Mouse (Mus musculus) adrenal gland, postnatal 25 days (tissue): Measurements from ENCODE around the gene Maz. TPM values are rescaled to one million over a fixed set of nuclear protein-coding genes. Genes with fewer than 3 reads are reported as not detected.

ENCODE experiments used
- DNase-seq: peaks from one replicate; pipeline ENCODE4 v3.0.0; 2021; ENCODE audit warnings: mixed read lengths
- long read RNA-seq: library from polyadenylated mRNA; stranded (forward); transcript quantifications from one replicate; pipeline ENCODE4 v2.0.0, GENCODE M21; 2021
- total RNA-seq: library from RNA; stranded (reverse); gene quantifications from 2 replicates; pipeline ENCODE4 v1.2.3, GENCODE M21; 2021

Maz gene
- total RNA-seq, result 167 and 171 TPM in 2 replicates
- long read RNA-seq, transcript Maz-203 (6 exons, 2,650 nt), result minor isoform, 21 of 284 reads
- long read RNA-seq, transcript Maz-206 (3 exons, 548 nt), result minor isoform, 13 of 284 reads
- long read RNA-seq, transcript Maz-201 (5 exons, 2,347 nt), result major isoform, 108 of 284 reads
- long read RNA-seq, partial matches to known transcripts, result 65 of 284 reads
- long read RNA-seq, other reads (novel, unspliced or antisense), result 77 of 284 reads

GRCm38 (mm10) chr7:127026984-127027726, at the start of gene Maz:
Gene Maz (minus strand): TSS chr7:127027037.
- peak; percentile 98 for DNase-seq

GRCm38 (mm10) chr7:127076188-127076587, 49.4 kb upstream of the Maz start:
- DNase-seq, result no peak

GRCm38 (mm10) chr7:127073221-127073620, 46.4 kb upstream of the Maz start:
- peak; percentile 42 for DNase-seq

DNA sequence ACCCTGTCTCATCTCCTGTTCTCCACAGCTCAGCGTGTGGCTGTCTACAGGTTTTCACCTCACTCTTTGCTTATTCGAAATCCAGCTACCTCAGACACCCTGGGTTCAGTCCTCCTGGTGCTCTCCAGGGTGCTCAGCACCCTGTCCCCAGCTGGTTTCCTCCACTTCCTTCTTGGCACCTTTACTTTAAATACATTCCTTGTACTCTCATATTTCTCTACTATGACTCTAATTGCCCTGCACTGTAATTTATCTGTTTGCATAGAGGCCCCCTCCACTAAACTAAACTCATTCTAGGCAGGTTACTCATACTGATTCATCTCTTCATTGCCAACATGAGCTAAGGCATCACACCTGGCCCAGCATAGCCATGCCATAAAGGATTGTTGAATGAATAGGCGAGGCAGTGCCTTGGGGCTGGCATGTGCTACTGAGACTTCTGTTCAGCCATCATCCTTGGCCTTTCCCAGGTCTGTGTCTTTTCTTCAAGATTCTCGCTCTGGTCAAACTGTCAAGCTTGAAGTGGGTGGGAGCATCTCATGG, 44.1 kb upstream of the Maz start:
- DNase-seq, result no peak

- peak; percentile 21 for DNase-seq
These were observed 39.5 kb upstream of the Maz start for GRCm38 (mm10) chr7:127066317-127066716.

- no peak for DNase-seq
These were observed 38.7 kb upstream of the Maz start for GRCm38 (mm10) chr7:127065538-127065937.

DNA sequence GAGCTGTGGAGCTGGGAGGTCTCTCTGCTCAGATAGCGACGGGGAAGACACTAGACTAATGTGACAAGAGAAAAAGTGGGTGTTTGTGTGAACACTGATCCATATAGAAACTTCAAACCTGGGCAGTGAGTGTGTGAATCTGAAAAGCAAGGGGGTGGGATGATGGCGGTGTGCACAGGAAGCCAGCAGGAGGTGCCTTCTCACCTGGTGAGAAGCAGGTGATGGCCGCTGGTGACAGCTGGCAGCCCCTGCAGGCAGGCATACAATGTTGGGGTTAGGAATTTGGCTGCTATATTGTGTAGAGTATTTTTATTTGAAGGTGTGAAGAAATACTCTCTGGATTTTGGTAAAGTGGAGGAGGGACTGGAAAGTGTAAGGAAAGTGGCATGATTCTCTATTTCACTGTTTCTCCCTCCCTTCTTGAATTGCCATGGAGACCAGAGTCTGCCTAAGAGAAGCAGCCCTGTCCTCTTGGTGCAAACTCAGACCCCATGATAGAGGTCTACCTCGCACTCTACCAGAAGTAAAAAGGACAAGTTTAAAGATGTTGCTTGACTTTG, 28.3 kb upstream of the Maz start:
- no peak for DNase-seq

DNA sequence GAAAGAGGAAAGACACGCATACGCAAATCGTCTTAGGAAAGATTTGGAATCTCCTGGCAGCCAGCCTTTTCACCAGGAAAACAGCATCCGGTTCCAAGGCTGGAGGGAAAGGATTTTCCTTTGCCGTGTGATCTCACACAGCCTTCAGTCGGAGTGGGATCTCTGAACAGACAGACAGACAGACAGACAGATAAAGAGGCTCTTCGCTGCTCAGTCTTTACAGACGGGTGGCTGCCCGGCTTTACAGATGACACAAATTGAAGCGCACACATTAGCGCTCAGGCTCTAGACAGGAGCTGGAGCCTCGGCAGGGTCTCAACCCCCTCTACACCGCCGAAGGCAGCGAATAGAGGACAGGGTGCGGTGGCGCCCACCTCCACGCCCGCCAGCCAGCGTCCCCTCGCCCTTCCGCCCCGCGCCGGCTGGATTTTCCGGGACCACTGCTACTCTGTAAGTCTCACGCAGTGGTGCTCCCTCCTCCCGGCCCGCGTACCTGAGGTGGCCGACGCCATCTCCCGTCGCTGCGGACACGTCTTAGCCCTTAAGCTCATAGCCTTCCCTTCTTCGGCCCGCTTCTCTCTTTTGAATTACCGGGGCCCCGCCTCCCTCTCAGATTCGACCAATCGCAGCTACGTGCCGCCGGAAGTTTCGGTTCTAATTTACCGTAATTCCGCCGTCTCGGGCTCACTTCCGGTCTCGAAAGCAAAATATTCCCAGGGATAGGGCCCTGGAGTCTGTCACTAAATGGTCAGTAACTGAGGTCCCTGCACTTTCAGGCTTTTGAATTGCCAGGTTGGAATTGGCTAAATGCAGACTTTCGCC, 15.2 kb upstream of the Maz start, which contains the start of gene Kif22:
TSS of gene Kif22 (minus strand) at position 621 of the 822 bp plus-strand sequence.
- DNase-seq, result peak; percentile 88

- no peak for DNase-seq
These were observed 4.4 kb upstream of the Maz start for GRCm38 (mm10) chr7:127031244-127031643.

- DNase-seq, result no peak
These were observed 3.3 kb upstream of the Maz start for GRCm38 (mm10) chr7:127030172-127030571.

DNA sequence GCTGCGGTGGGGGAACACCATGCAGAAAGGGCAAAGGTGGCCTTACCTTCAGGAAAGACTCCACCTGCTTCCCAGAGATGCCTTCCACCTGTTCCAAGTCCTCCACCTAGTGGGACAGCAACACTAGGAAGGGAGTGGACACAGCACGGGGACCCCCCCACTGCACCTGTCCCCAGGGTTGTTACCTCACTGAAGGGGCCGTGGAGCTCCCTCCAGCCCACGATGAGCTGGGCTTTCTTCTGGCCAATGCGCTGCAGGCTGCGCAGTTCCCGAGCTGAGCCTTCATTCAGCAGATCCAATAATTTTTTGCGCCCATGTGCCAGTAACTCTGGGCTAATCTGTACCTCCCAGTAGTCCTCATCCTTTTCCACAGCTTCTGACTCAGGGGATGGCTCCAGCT, 1.0 kb upstream of the Maz start:
- no peak for DNase-seq

GRCm38 (mm10) chr7:127026616-127026983, 237 bp downstream of the Maz start:
- DNase-seq, result peak; percentile 91

DNA sequence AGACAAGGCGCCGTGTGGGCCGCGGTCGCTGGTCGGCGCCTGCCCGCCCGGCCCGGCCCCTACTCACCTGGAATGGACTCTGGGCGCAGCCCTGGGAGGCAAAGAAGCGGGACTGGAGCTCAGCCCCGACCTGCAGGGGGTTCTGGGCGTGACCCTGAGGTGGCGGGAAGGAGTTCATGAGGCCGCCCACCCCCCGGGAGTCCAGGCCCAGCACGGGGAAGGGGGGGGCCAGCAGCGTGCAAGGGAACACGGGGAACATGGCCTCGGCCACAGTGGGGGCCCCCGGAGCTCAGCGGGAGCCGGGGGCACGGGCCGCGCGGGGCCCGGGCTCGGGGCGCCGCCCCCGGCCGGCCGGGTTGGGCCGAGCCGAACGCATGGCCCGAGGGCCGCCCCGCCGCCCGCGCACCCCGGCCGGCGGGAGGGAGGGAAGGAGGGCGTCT, 656 bp downstream of the Maz start:
- DNase-seq, result peak; percentile 63

DNA sequence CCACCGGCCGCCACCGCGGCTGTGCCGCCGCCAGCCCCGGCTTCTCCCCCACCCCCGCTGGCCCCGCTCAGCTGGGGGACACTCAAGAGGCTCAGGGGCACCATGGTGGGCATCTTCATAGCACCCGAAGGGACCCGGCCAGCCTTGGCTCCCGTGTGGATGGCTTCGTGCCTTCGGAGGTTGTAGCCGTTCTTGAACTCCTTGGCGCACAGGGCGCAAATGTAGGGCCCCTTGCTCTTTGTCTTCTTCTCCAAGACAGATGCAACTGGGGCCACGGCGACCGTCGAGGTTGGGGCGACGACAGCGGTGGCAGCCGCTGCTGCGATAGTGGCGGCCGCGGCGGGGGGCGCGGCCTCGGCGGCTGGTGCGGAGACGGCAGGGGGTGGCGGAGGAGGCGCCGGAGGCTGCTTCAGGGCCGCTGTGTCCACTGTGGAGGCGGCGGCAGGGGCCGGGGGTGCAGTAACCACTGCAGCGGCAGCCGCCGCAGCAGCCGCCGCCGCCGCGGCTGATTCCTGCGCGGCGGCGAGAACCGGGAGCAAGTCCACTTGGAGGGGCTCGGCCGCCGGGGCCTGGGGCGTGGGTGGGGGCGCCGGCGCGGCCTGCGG, 1.2 kb downstream of the Maz start:
- DNase-seq, result peak; percentile 65

DNA sequence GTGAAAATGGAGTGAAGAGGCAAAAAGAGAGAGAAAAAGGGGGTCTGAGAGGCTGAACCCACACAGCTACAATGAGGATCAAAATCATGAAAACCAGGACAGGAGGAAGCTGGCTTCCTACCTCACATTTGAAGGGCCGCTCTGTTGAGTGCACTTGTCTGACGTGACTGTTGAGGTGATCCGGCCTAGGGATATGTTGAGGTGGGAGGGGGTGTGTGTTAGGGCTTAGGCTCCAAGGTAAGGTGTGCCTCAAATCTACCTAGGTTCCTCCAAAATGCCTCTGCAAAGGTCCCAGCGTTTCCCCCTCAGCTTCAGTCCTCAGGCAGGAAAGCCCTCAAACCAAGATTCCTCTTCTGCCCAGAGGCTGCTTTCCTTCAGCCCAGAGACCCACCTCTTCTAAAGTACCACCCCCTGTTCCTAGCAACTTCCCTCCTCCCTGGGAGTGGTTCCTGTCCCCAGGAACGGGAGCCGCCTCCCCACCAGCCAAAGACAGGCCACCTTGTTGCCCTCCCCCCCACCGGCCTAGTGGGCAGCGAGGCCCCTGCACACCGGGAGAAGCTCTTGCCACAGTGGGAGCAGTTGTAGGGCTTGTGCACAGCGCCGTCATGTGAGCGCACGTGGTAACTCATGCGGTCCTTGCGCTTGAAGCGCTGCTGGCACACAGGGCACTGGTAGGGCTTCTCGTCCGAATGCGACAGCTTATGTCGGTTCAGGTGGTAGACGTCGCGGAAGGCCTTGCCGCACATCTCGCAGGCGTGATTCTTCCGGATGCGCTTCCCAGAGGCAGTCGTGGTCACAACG, 1.9 kb downstream of the Maz start:
- DNase-seq, result peak; percentile 72

- DNase-seq, result no peak
These were observed 2.7 kb downstream of the Maz start for GRCm38 (mm10) chr7:127023896-127024690.

DNA sequence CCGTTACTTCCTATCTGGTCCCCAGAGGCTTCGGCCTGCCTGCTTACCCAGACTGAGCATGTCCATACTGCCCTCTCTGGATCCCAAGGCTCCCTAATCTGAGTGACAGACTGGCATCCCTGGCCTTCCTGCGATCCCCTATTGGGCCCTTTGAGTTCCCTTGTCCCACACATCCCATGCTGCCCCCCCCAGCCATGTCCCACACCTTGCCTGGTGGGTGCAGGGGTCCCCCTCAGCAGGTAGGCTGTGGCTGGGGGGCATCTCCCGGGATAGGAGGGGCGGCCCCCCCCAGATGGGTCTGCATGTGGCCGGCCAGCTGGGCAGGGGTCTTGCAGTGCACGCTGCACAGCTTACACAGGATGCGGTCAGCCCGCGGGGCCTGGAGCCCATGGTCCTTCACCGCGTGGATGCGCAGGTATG, 3.6 kb downstream of the Maz start:
- no peak for DNase-seq

GRCm38 (mm10) chr7:127022528-127023271, 4.1 kb downstream of the Maz start:
- DNase-seq, result no peak
